Mouse (Mus musculus): Measurements from ENCODE around the gene Shh.

DNA sequence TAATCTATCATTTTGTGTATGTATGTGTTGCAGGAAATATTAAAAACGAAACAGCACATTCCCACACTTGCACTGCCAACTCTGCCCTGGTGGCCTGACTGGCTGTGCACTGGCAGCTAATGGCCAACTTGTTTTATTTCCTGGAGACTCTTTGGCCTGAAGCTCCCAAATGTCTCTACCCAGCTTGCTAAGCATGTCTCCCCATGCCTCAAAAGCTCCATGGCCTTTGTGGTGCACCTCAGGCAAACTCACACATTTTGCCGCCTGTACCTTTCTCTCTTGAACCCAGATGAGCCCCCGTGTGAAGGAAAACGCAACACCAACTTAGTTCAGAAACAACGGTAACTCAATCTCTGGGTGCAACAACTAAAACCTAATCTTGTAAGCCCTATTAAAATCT is 14.0 kb downstream of the Shh start:
- TF ChIP-seq MEF2A (IDR thresholded peaks at IDR 0.05; ENCODE audit: borderline replicate concordance, low read depth, low read length): no peak
- TF ChIP-seq RAD21 (IDR thresholded peaks at IDR 0.05; ENCODE audit: low read depth, low read length): no peak
- no peak for TF ChIP-seq JUND (conservative IDR thresholded peaks at IDR 0.05; ENCODE audit: low read depth, low read length)

All from CH12.LX (cell line).